Mouse (Mus musculus) liver, embryonic 14.5 days (tissue): Measurements from ENCODE around the gene Rnase12.

ENCODE experiments used
- CTCF ChIP-seq: IDR thresholded peaks from 2 replicates; pipeline ENCODE4 v1.5.1; 2016; ENCODE audit warnings: antibody characterized with exemption, low read depth, control low read depth
- EP300 ChIP-seq: IDR thresholded peaks from 2 replicates; pipeline ENCODE4 v1.6.1; 2016; ENCODE audit warnings: antibody characterized with exemption, low read depth

GRCm38 (mm10) chr14:51106449-51106967, 49.0 kb upstream of the Rnase12 start:
- TF ChIP-seq CTCF, result no peak
- no peak for TF ChIP-seq EP300
